Mouse (Mus musculus): Measurements from ENCODE around the gene Lhfpl2.

The Lhfpl2 gene

GRCm38 (mm10) chr13:94098369-94099084 is 40.9 kb downstream of the Lhfpl2 start:
- no peak for DNase-seq

DNA sequence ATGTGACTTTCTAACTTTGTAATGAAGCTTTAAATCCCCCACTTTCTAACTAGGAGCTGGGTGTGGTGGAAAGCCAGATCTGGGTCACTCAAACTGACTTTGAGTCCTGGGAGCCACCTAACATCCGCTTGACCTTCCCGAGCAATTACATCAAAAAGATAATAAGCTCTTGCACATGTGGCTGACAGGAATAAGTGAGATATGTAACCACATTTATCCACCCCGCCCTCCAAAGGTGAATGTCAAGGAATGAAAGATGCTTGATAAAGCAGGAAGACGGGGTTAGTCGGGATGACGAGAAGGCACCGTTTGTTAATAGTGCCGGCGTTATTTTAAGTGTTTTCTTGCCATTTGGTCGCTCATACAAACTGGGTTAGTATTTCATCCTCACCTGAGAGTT is 41.5 kb downstream of the Lhfpl2 start:
- no peak for DNase-seq

GRCm38 (mm10) chr13:94100361-94100760 is 42.8 kb downstream of the Lhfpl2 start:
- no peak for DNase-seq

DNA sequence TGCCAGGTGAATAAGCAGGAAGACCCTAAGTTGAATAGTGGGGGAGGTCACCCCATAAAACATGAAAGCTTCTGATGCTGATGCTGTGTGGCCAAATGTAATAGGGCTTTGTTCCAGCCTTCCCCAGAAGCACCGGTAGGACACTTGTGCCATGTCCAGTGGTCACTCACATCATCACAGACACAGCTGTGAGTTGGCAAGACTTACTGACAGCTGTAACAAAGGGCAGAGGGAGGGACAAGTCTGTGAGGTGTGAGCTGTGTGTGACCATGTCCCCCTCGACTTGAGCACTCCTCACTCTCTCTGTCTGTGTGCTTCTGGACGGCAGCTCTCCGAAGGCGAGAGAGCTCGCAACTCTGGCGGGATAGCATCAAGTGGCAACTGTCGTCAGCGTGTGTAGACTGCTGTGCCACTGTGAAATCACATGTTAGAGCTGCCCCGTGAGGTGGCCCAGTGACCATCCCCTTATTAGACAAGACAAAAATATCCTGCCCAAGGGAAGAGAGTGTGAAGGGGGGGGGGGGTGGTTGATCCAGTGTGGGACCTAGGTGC is 43.5 kb downstream of the Lhfpl2 start:
- no peak for DNase-seq

- no peak for DNase-seq
Measured at GRCm38 (mm10) chr13:94104866-94105475, 47.4 kb downstream of the Lhfpl2 start.

DNA sequence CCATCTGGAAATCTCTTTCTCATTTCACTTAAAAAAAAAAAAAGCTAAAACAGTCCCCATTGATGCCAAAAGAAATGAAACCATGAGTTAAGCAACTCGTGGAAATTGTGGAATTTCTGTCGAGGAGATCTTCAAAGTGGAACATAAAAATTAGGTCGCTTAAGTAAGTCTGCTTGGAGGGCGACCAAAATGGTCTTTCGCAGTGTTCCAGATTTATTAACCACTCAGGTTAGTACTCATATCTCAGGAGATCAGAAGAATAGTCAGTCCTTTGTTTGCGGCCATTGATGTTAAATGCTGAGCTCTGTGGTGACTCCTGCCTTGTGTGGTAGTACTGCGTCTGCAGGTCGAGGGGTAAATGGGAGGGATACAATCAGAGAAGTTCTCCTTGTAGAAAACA is 48.8 kb downstream of the Lhfpl2 start:
- DNase-seq, result no peak

DNA sequence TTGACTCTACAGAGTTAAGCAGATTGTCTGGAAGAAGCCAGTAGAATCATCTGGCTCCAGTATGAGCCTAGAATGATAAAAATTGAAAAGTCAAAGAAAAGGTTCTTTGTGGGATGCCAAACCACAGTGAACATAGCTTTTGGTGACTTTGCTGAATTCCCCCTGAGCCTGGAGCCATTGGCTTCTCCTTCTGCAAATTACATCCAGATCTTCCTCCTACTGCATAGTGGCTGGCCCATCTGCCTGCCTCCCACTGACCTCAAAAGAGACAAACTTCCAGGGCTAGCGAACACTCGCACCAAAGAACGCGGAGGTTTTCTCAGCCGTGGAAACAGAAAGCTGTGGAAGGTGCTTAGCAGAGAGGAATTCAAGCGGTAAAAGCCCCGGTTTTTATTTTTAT is 49.4 kb downstream of the Lhfpl2 start:
- no peak for DNase-seq

- DNase-seq, result no peak
Measured at GRCm38 (mm10) chr13:94110556-94110955, 53.0 kb downstream of the Lhfpl2 start.

DNA sequence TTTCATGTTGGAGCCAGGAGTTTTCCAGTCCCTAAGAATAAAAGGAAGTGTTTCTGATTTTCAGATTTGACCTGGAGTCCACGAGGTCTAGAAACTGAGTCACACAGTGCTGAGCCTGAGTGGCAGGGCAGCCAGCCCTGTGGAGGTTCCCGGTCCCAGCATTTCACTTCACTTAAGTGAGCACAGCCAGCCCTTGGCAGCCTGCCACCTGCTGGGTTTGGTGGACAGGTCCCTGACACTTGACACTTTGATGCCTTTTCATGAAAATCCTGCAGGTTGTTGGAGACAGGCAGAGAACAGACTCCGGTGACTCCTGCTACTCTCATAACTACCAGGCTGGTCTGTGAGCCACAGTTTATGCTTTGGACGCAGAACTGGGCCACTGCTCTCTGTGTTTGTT is 57.9 kb downstream of the Lhfpl2 start:
- DNase-seq, result no peak

DNA sequence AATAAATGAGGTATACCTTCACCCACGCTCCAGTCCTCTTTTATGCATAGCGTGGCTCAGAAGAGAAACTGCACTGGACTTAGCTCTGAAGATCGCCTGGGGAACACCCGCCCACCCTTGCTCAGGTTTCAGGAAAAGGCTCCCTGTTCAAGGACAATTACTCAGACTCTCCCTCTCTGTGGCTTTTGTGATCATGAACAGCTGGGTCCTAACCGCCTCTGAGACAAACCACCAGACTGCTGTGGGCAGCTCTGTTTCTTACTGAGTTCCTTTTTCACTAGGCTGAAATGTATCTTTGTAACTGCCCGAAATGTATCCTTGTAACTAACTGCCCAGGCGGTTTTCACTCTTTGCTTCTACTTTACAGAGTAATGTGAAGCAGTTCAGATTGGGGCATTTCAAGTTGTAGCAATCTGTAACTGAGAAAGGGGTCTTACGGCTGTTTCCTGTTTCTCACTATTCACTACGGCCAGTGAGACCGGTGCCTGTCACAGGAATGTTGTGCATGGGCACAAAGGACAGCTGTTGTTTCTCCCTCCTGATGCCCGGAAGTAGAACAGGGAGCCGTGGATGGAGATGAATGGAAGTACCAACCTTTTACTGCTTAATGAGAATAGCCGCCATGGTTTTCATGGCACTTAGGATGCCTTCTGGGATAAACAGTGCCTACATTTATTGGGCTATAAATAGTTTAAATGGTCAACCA is 59.3 kb downstream of the Lhfpl2 start:
- DNase-seq, result no peak

GRCm38 (mm10) chr13:94117522-94117921 is 59.9 kb downstream of the Lhfpl2 start:
- DNase-seq, result no peak

DNA sequence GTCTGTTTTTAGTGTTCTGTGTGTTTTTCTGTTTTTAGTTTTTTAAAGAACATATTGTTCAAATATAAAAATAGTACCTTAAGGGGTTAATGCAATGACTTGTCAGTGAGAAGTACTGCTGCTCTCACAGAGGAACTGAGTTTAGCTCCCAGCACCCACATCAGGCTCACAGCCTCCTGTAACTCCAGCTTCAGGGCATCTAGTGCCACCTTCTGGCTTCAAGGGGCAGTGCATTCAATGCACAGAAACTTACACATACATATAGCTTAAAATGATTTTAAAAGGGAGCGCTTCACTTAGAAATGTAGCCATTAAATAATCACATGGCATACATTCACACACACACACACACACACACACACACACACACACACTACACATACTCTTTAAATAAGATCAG is 60.5 kb downstream of the Lhfpl2 start:
- no peak for DNase-seq

DNA sequence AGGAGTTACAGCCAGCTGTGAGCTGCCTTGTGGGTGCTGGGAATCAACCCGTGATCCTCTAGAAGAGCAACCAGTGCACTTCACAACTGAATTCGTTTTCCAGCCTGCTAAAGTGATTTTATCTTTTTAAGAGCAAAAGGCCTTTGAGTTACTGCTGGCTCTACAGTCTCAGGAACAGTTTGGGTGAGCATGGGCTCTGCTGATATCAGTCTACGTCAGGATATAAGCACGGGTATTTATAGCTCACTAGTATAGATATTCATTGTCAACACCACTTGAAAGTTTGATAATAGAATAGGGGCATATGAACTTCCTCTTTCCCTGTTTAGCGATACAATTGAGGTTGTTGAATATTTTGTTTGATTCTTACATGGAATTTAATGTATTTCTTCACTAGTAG is 61.7 kb downstream of the Lhfpl2 start:
- no peak for DNase-seq

DNA sequence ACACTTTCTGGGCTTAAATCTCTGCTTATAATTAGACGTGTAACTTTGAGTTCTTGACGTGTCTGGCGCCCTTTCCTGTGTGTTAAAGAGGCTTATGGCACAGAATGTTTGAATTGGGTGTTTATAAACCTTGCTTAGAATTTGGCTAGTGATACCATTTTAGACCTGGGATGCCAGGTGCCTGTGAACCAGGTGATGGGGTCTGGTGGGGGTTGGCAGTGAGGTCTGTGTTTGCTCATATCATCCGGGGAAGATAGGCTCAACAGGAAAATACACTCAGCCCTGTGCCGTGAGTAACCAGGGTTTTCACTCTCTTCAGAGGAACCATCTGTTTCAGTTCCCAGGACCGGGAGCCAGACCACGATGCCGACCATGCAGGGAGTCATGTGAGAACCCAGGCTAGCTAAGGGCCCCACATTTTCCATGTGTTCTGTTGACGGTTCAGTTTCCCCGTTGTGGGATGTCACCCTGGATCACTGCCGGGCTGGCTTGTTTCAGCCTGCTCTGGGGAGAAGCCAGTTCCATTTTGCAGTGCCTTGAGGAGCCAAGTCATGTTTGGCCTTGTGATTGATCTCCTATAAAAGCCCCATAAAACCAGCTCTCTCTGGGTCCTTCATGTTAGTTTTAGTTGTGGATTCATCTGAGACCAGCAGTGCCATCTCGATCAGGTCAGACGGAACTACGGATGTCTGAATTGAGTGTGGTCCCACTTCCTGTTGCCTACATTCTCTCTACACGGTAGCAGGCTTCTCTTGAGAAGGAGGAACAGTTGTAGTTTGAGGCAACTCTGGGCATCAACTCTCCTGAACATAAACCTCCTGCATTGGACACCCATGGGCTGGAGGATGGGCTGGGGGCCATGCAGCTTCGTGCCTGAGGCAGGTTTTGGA is 65.4 kb downstream of the Lhfpl2 start:
- DNase-seq, result no peak

- no peak for DNase-seq
Measured at GRCm38 (mm10) chr13:94130394-94130793, 72.8 kb downstream of the Lhfpl2 start.

DNA sequence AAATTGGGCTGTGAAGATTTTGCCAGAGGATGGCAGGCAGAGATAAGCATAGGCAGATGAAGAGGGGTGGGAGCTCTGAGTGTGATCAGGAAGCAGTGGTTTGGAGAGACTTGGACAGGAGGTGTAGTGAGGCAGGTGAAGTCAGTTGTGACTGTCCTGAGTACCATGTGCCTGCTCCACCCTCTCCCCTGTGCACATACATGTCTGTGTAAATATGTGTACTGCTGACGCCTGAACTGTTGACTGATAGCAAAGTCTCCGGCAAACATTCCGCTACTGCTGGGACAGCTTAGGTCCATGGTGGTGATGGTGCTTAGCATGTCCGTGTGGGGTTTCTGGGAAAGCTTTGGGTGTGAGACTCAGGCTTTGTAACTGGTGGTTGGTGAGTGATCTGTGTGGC is 73.5 kb downstream of the Lhfpl2 start:
- DNase-seq, result no peak

DNA sequence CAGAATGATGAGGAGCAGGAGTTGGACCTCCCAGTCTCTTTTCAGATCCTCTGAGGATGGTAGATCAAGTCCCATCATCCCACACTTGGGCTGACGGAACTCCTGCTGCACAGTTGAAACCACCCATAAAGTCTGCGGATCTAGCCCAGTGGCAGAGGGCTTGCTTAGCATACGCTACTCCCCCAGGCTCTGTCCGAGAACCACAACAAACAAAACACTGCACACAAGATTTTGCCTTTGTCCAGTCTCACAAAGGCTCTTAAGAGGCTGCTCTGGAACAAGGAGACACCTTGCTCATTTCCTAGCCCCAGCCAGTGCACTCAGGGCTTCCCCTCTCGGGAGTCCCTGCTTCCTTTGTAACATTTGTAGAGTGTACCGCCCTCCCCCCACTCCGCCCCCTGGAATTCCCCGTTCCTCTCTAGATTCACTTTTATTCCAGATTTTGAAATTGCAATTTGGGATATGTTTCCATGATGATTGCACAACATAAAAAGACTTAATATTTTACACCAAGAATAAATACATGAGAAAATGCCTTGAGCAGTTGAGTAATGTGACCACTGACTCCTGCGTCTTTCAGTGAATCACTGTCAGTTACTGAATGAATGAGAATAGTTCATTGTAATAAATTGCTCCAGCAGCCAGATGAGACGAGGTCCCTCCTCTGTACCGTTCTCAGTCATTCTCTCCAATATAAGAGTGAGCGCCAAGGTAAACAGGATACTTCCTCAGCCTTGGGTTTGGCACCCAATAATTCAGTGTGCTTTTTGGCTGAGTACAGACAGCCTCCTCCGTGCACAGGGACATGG is 74.8 kb downstream of the Lhfpl2 start:
- DNase-seq, result no peak

DNA sequence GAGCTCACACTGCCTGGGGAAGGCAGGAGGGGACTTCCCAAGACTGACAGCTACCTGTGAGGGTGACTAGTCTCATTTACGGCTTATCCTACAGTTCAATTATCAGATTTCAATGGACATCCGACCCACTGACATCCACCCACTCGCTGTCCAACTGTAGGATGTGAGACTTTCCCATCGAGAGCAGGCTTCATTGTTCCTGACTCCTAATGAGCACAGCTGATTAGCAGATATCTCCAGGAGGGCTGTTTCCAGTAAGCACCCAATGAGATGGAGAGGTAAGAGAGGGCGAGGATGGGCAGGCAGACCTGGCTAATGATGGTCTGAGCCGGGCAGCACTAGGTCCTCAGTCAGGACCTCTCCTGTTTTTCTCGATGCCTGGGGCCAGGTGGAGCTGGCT is 77.0 kb downstream of the Lhfpl2 start:
- no peak for DNase-seq

DNA sequence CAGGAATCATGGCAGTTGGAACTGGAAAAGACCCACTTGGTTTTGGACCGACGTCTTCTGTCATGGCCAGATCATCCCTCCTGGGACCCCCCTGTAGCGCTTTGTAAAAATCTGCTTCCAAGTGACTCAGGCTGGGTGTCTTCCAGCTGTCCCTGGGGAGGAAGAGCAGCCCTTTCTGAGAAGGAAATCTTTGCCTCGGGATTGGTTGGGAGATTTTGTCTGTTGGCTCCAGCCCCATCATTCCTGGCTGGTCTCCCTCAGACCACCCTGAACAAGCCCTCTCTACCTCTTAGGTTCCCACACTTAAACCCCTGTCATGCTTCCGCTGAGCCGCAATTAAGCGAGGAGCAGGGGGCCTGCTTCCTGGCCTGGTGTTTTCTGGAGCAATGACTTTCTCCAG is 77.6 kb downstream of the Lhfpl2 start:
- no peak for DNase-seq

GRCm38 (mm10) chr13:94139713-94140445 is 82.3 kb downstream of the Lhfpl2 start:
- no peak for DNase-seq

- no peak for DNase-seq
Measured at GRCm38 (mm10) chr13:94140446-94140845, 82.8 kb downstream of the Lhfpl2 start.
